Mouse (Mus musculus) midbrain, embryonic 16.5 days (tissue): ENCODE data around the gene Hipk2. TPM values are rescaled to one million over a fixed set of nuclear protein-coding genes. Genes with fewer than 3 reads are reported as not detected.

Source experiments
- ATAC-seq: fragments of 200-750 bp; cut with Nextera tagmentation; 2 replicates; pipeline ENCODE4 v1.8.0; 2017; ENCODE audit warnings: moderate TSS enrichment
- H3K27ac ChIP-seq: fragments of 300-500 bp; sonication (generic); 2 replicates; pipeline ENCODE4 v1.5.1; 2014; ENCODE audit warnings: mild to moderate bottlenecking, low read length, mixed read lengths
- H3K27me3 ChIP-seq: fragments of 300-500 bp; sonication (generic); 2 replicates; pipeline ENCODE4 v1.6.1; 2014; ENCODE audit warnings: low read depth, low read length, mixed read lengths; ENCODE audit not compliant: control insufficient read depth, insufficient read depth
- H3K36me3 ChIP-seq: fragments of 300-500 bp; sonication (generic); 2 replicates; pipeline ENCODE4 v1.6.1; 2014; ENCODE audit warnings: mild to moderate bottlenecking, low read length, moderate library complexity, mixed read lengths; ENCODE audit not compliant: control insufficient read depth, insufficient read depth
- H3K4me1 ChIP-seq: fragments of 300-500 bp; sonication (generic); 2 replicates; pipeline ENCODE4 v1.6.1; 2014; ENCODE audit warnings: mild to moderate bottlenecking, low read length, mixed read lengths; ENCODE audit not compliant: control insufficient read depth, insufficient read depth
- H3K4me2 ChIP-seq: fragments of 300-500 bp; sonication (generic); 2 replicates; pipeline ENCODE4 v1.6.1; 2014; ENCODE audit warnings: mild to moderate bottlenecking, low read length, mixed read lengths
- H3K4me3 ChIP-seq: fragments of 300-500 bp; sonication (generic); 2 replicates; pipeline ENCODE4 v1.5.1; 2014; ENCODE audit warnings: low read depth, mild to moderate bottlenecking, low read length, moderate library complexity, mixed read lengths
- H3K9ac ChIP-seq: fragments of 300-500 bp; sonication (generic); 2 replicates; pipeline ENCODE4 v1.6.1; 2014; ENCODE audit warnings: low read depth, low read length, mixed read lengths
- H3K9me3 ChIP-seq: fragments of 300-500 bp; sonication (generic); replicated peaks from 2 replicates; pipeline ENCODE4 v1.6.1; 2014; ENCODE audit warnings: mild to moderate bottlenecking, low read length, mixed read lengths; ENCODE audit not compliant: control insufficient read depth, poor library complexity, severe bottlenecking
- WGBS: fragments of 180-500 bp; shearing (Covaris S2); extraction: QIAGEN DNeasy Blood & Tissue Kit; methylation state at CpG from one replicate; pipeline ENCODE4 v1.1.7; 2014; 5-methylcytosine and 5-hydroxymethylcytosine counted together
- polyA plus RNA-seq: library from polyadenylated mRNA; unstranded; fragments of >200 nt; fragmentation: Nextera tagmentation; extraction: Ambion mirVana; gene quantifications from 2 replicates; pipeline ENCODE4 v1.2.1, GENCODE M21; 2015

Hipk2 gene
- polyA plus RNA-seq, 1 experiment from 2014 or later, result 32.7 TPM

GRCm38 (mm10) chr6:38769627-38770026 is 106.3 kb downstream of the Hipk2 start:
- no peaks in the 10 kb centered on the region for H3K9me3 ChIP-seq
- no peak for ATAC-seq
- H3K4me2 ChIP-seq, result no peak overlapping the region
- no peak overlapping the region for H3K9ac ChIP-seq
- WGBS, result 94% methylated on average over 2 of the region's 2 CpGs
- no peak overlapping the region for H3K4me3 ChIP-seq
- H3K27me3 ChIP-seq, result no peaks in the 10 kb centered on the region
- H3K36me3 ChIP-seq, result no peaks in the 10 kb centered on the region; the same call in 1 of the 2 replicates
- H3K4me1 ChIP-seq, result no peaks in the 10 kb centered on the region
- no peak overlapping the region for H3K27ac ChIP-seq

- no peak for ATAC-seq
- H3K4me2 ChIP-seq, result no peak overlapping the region
- H3K36me3 ChIP-seq, result no peaks in the 10 kb centered on the region
- H3K4me3 ChIP-seq, result no peak overlapping the region
- H3K4me1 ChIP-seq, result peaks cover 18% of the 10 kb centered on the region
- no peak overlapping the region for H3K9ac ChIP-seq
- H3K27ac ChIP-seq, result no peak overlapping the region
- H3K27me3 ChIP-seq, result no peaks in the 10 kb centered on the region
- 64% methylated on average over 6 of the region's 6 CpGs for WGBS
- no peaks in the 10 kb centered on the region for H3K9me3 ChIP-seq
Observed at GRCm38 (mm10) chr6:38762588-38763265, 113.2 kb downstream of the Hipk2 start.

DNA sequence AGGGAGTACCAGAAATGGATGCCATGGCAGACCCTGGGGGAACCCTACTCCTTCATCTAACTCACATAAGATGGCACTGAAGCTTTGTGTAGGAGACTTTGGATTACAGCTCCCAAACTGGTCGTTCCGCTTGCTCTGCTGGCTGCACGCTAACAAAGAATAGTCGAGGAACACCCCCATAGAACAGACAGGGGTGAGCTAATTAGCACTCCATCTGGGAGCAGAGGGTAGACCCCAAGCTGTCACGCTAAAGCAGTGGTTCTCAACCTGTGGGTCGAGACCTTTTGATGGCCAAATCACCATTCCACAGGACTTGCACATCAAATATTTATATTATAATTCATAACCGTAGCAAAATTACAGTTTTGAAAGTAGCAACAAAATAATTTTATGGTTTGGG is 114.0 kb downstream of the Hipk2 start:
- no peak for ATAC-seq
- H3K4me1 ChIP-seq, result peaks cover 18% of the 10 kb centered on the region
- H3K9ac ChIP-seq, result no peak overlapping the region
- H3K27ac ChIP-seq, result no peak overlapping the region
- no peak overlapping the region for H3K4me2 ChIP-seq
- H3K4me3 ChIP-seq, result no peak overlapping the region
- no peaks in the 10 kb centered on the region for H3K36me3 ChIP-seq
- H3K27me3 ChIP-seq, result no peaks in the 10 kb centered on the region
- H3K9me3 ChIP-seq, result no peaks in the 10 kb centered on the region
- 59% methylated on average over 7 of the region's 7 CpGs for WGBS

DNA sequence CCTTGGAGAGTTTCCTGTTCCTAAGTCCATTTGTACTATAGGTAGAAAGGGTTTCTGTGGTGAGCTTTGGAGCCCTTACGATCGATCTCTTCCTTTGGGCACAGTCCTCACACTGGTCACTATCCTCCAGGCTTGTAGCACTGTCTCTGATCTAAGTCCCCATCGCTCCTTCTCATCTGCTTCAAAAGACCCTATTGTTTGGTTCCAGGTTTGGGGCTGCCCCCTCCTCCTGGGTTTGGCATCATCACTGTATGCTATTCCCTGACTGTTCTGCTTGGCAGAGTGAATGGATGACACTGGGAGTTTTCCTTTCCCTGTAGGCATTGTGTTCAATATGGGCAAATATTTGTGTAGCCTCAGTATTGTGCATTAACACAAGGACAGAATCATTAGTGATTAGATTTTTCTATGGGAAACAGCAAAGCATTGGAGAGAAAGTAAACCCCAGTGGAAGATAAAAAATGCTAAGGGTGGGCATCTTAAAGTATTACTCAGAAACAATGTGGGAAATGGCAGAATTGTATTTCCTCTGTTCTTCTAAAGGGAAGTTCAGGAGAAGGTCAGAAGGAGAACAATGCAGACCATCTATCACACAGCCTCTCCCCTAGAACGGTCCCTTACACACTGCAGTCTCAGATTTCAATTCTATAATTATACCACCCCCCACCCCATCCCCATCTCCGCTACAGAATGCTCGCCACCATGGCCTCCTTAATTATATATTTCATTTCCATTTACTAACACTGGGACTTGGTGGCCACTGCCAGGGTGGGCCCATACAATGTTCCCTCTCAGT is 114.9 kb downstream of the Hipk2 start:
- peaks cover 21% of the 10 kb centered on the region for H3K4me1 ChIP-seq
- WGBS, result 65% methylated on average over 6 of the region's 6 CpGs
- H3K27ac ChIP-seq, result no peak overlapping the region
- H3K36me3 ChIP-seq, result no peaks in the 10 kb centered on the region
- no peak for ATAC-seq
- no peaks in the 10 kb centered on the region for H3K9me3 ChIP-seq
- no peak overlapping the region for H3K9ac ChIP-seq
- no peak overlapping the region for H3K4me2 ChIP-seq
- no peak overlapping the region for H3K4me3 ChIP-seq
- H3K27me3 ChIP-seq, result no peaks in the 10 kb centered on the region

- Histone ChIP-seq H3K4me3 (no peak overlapping the region), H3K27ac (no peak overlapping the region), H3K4me2 (no peak overlapping the region), H3K9me3 (no peaks in the 10 kb centered on the region), H3K36me3 (no peaks in the 10 kb centered on the region), H3K27me3 (no peaks in the 10 kb centered on the region), H3K9ac (no peak overlapping the region), H3K4me1 (peaks cover 21% of the 10 kb centered on the region)
- ATAC-seq, result no peak; the same call in 1 of the 2 replicates
- WGBS, result 28% methylated on average over 6 of the region's 6 CpGs
Observed at GRCm38 (mm10) chr6:38759922-38760620, 115.9 kb downstream of the Hipk2 start.

DNA sequence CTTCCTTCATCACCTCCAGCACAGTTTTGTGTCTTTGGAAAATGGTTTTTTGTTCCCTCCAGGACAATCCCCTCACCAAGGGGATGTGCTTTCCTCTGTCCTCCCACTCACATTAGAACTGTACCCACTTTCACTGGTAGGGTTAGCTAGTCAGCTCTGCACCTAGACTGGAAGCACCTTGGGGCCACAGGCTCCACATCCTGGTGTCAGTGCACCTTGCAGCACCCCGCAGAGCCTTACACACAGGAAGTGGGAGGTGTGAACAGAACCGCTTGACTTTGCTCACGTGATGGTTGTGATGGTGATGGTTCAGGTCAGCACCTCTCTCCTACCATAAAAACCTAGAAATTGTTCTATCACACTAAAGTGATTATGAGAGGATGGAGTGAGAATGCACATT is 116.8 kb downstream of the Hipk2 start:
- Histone ChIP-seq H3K27ac (no peak overlapping the region), H3K4me1 (peaks cover 21% of the 10 kb centered on the region), H3K36me3 (no peaks in the 10 kb centered on the region), H3K9ac (no peak overlapping the region), H3K27me3 (no peaks in the 10 kb centered on the region), H3K9me3 (no peaks in the 10 kb centered on the region), H3K4me3 (no peak overlapping the region), H3K4me2 (no peak overlapping the region)
- WGBS, result 88% methylated on average over 3 of the region's 3 CpGs
- no peak for ATAC-seq

DNA sequence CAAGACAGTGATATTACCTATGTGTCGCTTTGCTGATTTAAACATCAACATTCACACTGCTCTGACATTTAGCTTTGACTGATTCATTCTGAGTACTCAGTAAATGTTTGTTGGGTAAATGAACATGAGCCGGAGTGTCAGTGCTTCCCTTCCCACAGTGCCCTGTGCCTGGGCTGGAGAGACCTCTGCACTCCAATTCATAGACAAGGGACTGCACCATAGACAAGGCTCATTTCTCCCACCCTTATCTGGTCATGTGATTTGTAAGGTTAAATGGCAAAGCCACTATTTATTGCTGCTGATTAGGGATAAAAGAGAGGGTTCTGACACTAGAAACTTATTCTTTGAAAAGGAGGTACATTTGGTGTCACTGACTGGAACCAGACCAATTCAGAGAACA is 118.4 kb downstream of the Hipk2 start:
- Histone ChIP-seq H3K9ac (no peak overlapping the region), H3K4me1 (peaks cover 21% of the 10 kb centered on the region), H3K36me3 (no peaks in the 10 kb centered on the region), H3K4me3 (no peak overlapping the region), H3K27ac (no peak overlapping the region), H3K27me3 (no peaks in the 10 kb centered on the region), H3K4me2 (no peak overlapping the region), H3K9me3 (no peaks in the 10 kb centered on the region)
- 90% methylated on average over 2 of the region's 2 CpGs for WGBS
- ATAC-seq, result no peak

DNA sequence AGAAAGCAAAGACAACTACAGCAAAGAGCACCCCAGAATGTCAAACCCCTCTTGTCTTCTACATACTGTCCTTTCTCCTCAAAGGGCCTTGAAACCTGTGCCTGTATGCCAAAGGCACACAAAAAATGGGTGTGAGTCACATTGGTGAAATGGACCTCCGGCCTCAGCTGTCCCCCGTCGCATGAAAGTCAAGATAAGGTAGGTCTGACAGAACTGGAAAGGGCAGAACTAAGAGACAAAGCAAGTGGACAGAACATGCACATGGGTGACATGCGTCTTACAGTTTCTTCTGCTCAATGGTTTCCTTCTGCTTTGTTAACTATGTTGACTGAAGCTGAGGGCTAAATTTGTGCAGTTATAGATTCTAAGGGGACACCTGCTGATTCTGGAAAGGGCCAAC is 119.0 kb downstream of the Hipk2 start:
- Histone ChIP-seq H3K36me3 (no peaks in the 10 kb centered on the region), H3K9ac (no peak overlapping the region), H3K4me1 (peaks cover 21% of the 10 kb centered on the region), H3K4me3 (no peak overlapping the region), H3K27ac (no peak overlapping the region), H3K27me3 (no peaks in the 10 kb centered on the region), H3K9me3 (no peaks in the 10 kb centered on the region), H3K4me2 (no peak overlapping the region)
- WGBS, result 92% methylated on average over 4 of the region's 4 CpGs
- ATAC-seq, result no peak

- WGBS, result 69% methylated on average over 2 of the region's 2 CpGs
- Histone ChIP-seq H3K4me3 (no peak overlapping the region), H3K36me3 (no peaks in the 10 kb centered on the region), H3K4me1 (peaks cover 21% of the 10 kb centered on the region), H3K9ac (no peak overlapping the region), H3K4me2 (no peak overlapping the region), H3K27me3 (no peaks in the 10 kb centered on the region), H3K9me3 (no peaks in the 10 kb centered on the region), H3K27ac (no peak overlapping the region)
- no peak for ATAC-seq
Observed at GRCm38 (mm10) chr6:38755961-38756360, 120.0 kb downstream of the Hipk2 start.
